Mouse (Mus musculus) testis, postnatal 10 days (tissue): ENCODE measurements around the gene Arl4d.

Source experiments
- DNase-seq: peaks from one replicate; pipeline ENCODE4 v3.0.0; 2021; ENCODE audit warnings: low spot score

Gene Arl4d

GRCm38 (mm10) chr11:101679907-101680306 is 14.6 kb downstream of the Arl4d start:
- no peak for DNase-seq

- DNase-seq, result no peak
Observed at GRCm38 (mm10) chr11:101680634-101681325, 15.4 kb downstream of the Arl4d start.

DNA sequence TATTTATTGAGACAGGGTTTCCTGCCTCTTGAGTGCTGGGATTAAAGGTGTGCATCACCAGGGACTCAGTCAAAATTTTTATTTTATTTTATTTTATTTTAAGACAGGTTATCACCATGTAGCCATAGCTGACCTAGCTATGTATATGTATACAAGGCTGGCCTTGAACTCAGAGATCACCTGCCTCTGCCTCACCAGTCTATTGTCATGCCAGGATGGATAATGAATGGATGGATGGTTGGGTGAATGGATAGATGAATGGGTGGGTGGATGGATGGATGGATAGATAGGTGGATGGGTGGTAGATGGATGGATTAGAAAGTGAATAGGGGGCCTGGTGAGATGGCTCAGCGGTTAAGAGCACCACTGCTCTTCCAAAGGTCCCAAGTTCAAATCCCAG is 16.6 kb downstream of the Arl4d start:
- no peak for DNase-seq

DNA sequence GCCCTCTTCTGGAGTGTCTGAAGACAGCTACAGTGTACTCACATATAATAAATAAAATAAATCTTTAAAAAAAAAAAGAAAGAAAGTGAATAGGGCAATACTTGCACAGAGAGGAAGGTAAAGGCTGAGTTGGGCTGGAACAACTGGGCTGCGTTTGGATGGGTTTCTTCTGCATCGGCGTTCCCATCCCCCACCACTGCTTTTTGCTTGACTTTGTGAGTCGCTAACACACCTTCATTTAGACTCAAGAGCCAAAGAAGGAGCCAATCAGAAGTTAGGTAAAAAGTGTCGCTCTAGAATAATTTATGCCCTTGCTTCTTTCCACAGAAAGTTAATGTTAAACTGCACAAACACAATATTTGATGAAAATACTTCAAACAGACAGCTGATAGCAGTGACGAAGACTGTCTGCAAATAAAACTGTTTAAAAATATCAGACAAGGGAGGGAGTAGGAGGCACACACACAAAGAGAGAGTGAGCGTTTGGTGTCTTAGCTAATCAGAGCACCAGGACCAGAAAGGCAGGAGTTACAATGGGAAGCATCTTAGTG is 17.1 kb downstream of the Arl4d start:
- no peak for DNase-seq

DNA sequence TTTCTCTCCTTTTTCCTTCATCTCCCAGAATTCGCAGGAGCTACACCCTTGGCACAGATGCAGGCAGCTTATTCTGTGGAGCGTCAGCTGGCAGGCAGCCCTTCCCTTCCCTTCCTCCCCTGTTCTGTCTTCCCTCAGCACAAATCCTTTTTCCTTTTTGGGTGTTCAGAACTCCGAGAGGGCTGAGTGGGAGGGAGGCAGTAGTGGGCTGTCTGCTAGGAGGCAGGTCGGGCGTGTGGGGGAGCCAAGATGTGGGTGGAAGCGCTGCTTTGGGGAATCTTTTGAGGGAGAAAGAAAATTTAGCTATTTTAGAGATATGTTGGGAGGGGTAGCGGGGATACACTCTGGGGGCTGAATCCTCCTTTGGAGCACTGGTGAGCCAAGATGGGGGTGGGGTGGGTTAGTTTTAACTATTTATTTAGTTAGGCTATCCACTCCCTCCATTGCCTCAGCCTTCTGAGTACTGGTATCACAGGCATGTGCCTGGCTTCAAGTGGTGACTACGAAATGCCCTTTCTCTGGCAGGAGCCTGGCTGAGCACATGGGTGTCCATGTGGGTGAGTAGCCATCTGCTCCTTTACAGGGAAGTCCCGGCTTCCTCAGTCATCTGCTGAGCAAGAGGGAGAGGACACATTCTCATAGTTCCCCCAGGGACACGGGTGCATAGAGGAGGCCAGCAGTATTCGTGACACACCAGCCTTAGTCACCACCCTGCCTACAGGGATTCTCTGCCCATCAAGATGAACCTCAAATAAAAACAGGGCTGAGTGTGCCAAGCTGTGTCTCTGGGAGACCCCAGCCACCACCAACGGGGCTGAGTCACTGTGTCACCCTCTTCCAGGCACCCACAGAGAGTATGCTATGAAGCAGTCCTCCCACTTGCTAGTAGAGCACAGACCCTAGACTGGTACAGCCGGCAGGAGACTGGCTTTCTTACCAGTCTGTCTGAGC is 22.3 kb downstream of the Arl4d start:
- DNase-seq, result peak; percentile 79

DNA sequence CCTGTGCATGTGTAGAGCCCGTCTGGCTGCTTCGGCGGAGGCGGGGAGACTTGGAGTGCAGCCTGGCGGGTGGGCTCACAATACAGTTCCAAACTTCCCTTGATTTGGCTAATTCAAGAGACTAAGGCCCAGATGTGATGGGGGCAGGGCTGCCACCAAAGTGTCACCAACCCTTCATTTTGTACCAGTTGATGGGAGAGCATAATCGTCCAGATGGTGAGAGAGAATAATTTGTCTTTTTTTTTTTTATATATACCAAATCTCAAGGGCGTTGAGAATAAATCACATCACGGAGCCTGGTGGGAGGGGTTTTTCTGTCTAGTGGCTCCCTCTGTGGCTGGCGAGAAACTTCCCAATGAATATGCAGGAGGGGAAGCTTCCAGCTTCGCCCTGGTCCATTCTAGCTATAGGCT is 24.4 kb downstream of the Arl4d start:
- no peak for DNase-seq

DNA sequence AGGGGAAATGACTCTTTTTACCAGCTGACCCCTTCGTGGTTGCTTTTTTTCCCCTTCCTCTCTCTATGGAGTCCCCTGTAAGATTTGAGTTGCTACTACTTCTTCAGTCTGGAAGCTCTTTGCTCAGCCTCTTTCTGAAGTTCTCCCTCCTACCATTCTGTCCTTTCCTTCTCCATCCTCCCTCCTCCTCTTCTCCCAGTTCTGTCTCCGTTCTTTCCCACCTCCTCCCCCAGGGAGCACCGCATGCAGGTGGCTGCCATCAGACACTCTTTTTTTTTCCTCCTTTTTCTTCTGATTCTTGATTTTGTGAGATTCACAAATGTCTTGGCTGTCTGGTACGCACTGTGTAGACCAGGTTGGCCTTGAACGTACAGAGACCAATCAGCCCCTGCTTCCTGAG is 25.0 kb downstream of the Arl4d start:
- DNase-seq, result no peak

DNA sequence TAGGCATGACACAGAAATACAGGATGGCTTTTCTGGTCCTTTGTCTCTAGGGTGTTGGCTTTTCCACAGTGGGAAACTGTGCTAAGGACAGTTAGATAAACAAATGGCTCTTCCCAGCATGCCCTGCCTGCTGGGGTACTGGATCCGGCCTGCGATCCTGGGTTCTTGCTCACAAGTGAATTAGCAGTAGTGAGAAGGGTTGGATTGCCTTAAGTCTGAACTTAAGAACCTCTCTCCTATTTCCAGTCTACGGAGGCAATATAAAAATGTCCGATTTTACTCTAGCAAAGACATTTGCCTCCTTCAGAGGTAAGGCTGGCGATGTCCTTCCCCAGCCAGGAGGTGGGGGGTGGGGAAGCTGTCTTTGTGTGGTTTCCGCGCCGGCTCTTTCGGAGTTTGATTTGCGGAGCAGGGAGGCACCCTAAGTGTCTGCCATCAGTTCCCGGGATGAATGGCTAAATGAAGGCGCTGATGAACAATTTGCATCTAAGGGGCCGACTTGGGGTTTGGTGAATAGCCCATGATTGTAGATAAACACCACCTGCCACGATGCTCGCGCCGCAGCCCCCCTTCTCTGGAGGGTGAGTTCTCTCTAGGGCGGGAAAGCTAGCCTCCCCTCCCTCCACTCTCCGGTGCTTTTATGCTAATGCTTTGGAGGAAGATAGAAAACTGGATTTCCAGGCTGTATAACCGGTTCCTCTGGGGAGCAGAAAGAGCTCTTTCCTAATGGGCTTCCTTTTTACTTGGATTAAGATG is 30.7 kb downstream of the Arl4d start:
- DNase-seq, result peak; percentile 54

DNA sequence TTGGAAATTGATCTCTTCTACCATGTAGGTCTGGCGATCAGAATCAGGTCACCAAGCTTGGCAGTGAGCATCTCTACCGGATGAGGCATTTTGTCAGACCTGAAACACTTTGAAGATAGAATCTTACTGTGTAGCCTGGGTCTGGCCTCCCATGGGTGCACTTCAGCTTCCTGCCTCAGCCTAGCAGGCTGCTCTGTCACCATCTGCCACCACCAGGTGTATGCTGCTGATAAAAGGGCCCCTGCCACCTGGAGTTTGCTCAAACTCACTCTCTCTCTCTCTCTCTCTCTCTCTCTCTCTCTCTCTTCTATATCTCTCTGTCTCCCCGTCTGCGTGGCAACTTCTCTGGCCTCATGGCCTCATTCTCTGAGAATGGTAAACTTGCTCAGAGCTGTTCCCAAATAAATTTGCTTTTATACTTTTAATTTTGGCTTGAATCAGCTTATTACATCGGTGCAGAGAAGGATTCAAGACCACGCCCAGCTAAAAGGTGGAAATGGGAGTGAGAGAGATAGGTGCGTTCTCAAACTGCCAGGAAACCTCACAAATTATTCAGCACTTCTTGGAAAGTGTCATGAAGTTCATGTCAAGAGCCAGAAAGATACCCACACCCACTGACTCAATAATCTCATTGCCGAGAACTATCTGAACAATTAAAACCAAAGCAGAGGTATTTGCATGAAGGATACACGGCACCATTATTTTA is 32.0 kb downstream of the Arl4d start:
- DNase-seq, result no peak

DNA sequence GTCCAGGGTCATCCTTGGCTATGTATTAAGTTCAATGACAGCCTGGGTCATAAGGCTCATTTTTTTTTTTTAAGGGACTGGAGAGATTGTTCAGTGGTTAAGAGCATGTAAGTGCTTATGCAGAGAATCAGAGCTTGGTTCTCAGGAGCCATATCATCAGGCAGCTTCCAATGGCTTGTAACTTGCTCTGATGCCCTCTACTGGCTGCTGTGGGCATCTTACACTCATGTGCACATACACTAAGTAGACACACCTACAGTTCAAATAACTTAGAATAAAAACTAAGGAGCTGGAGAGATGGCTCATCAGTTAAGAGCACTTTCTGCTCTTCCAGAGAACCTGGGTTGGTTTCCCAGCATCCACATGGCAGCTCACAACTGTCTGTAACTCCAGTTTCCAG is 32.8 kb downstream of the Arl4d start:
- no peak for DNase-seq

DNA sequence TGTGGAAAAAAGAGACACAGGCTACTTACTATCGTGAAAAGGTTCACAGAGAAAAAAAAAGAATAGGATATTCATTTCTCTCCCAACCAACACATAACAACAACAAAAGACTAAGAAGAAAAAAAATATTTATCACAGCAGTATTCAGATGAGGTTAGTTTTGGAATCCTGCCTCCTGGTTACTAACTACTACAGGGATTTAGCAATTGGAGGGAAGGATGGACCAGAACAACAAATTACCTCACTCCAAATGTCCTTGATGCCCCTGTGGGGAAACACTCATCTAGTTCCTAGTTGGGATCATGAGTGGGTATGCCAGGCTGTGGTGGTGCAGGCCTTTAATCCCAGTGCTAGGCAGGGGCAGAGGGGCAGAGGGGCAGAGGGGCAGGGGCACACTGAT is 34.2 kb downstream of the Arl4d start:
- DNase-seq, result no peak

GRCm38 (mm10) chr11:101699991-101700390 is 34.6 kb downstream of the Arl4d start:
- DNase-seq, result no peak

DNA sequence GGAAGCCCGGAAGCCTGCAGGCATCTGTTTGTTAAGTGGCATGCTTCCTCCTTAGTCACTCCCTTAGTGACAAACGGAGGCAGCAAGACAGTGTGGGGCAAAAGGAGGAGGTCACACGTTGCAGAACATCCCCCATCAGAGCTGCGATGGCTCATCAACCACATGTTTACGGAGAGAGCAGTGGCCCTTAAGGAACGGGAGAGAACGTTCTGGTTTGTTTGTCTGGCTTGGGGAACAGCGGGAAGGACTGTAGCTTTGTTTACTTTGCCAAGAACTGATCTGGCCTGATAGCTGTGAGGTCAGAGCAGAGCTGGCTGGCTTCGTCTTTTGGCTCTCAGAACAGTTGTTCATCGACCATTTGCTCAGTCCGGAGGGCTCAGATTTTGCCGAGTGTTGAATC is 35.1 kb downstream of the Arl4d start:
- DNase-seq, result no peak

GRCm38 (mm10) chr11:101704081-101704480 is 38.7 kb downstream of the Arl4d start:
- DNase-seq, result no peak

GRCm38 (mm10) chr11:101706764-101707448 is 41.6 kb downstream of the Arl4d start:
- no peak for DNase-seq

GRCm38 (mm10) chr11:101708482-101708881 is 43.1 kb downstream of the Arl4d start:
- DNase-seq, result no peak

GRCm38 (mm10) chr11:101712811-101713210 is 47.5 kb downstream of the Arl4d start:
- no peak for DNase-seq

- no peak for DNase-seq
Observed at GRCm38 (mm10) chr11:101714012-101714411, 48.7 kb downstream of the Arl4d start.
